Comparison of ENCODE assay signal across 9 mouse cellular contexts in genomic region chr14:118180117-118180557, GRCm38 (mm10). TPM values are rescaled to one million over a fixed set of nuclear protein-coding genes. Genes with fewer than 3 reads are reported as not detected.
A peak's percentile ranks its signal among the peaks of the same experiment; 100 is the strongest.
DNase-seq lines count a peak whose midpoint lies in the region; ATAC-seq and TF ChIP-seq lines count a peak whose summit lies in the region.
"Had no signal": no experiment of that assay in that cellular context is flagged by ENCODE, and none has a peak within 500 bp of the region (broad histone marks: within the 10 kb centered on the region; RNA-seq: fewer than 3 reads in every experiment).

No protein-coding gene starts in this region.

- H3K27ac ChIP-seq in forebrain, postnatal 0 days (ENCODE audit: low read depth, low read length): peak overlapping the region; percentile 46; the same call in 1 of the 2 replicates
- H3K27ac ChIP-seq in hindbrain, embryonic 12.5 days: peak overlapping the region; percentile 86
- H3K27ac ChIP-seq in limb, embryonic 10.5 days: peak overlapping the region; percentile 75

- DNase-seq in left cerebral cortex, adult 18-20 months (ENCODE audit: low spot score in 2 of 2): peak; percentile 39 to 40
- no peak for DNase-seq in left cerebral cortex, adult 11 months (ENCODE audit: low spot score)
- DNase-seq in cerebellum, adult 9-11 months: peak; percentile 52
- peak; percentile 70 for DNase-seq in forebrain, postnatal 0 days
- peak; percentile 73 for DNase-seq in limb, embryonic 10.5 days (ENCODE audit: low spot score)
- peak; percentile 73 for DNase-seq in mesoderm, embryonic 11.5 days (ENCODE audit: low read depth, low spot score)
- DNase-seq in spleen, adult 18-20 months: peak; percentile 20 to 34

- H3K4me2 ChIP-seq in forebrain, postnatal 0 days (ENCODE audit: low read depth): peak overlapping the region; percentile 64
- H3K4me2 ChIP-seq in hindbrain, embryonic 12.5 days (replicated peaks): peak overlapping the region; percentile 79

- H3K27me3 ChIP-seq in forebrain, postnatal 0 days (ENCODE audit: insufficient read depth, low read length): no peaks in the 10 kb centered on the region
- H3K27me3 ChIP-seq in hindbrain, embryonic 12.5 days: no peaks in the 10 kb centered on the region
- H3K27me3 ChIP-seq in limb, embryonic 10.5 days (ENCODE audit: low read depth, poor library complexity, severe bottlenecking): no peaks in the 10 kb centered on the region; the same call in 1 of the 2 replicates
- H3K27me3 ChIP-seq: CH12.LX had no signal

- WGBS in forebrain, postnatal 0 days: under 1% methylated on average over 20 of the region's 20 CpGs
- 0% methylated on average over 20 of the region's 20 CpGs for WGBS in hindbrain, embryonic 12.5 days
- WGBS in limb, embryonic 10.5 days: under 1% methylated on average over 20 of the region's 20 CpGs

- peak overlapping the region; percentile 34 for H3K9ac ChIP-seq in forebrain, postnatal 0 days
- H3K9ac ChIP-seq in hindbrain, embryonic 12.5 days: peak overlapping the region; percentile 66

- H3K4me3 ChIP-seq in forebrain, postnatal 0 days (ENCODE audit: low read depth, low read length): peak overlapping the region; percentile 46
- H3K4me3 ChIP-seq in hindbrain, embryonic 12.5 days: peak overlapping the region; percentile 48
- H3K4me3 ChIP-seq in limb, embryonic 10.5 days: peak overlapping the region; percentile 61

- no peaks in the 10 kb centered on the region for H3K36me3 ChIP-seq in forebrain, postnatal 0 days (ENCODE audit: insufficient read depth)
- H3K36me3 ChIP-seq in hindbrain, embryonic 12.5 days: no peaks in the 10 kb centered on the region
- no peaks in the 10 kb centered on the region for H3K36me3 ChIP-seq in limb, embryonic 10.5 days

- H3K4me1 ChIP-seq in forebrain, postnatal 0 days (ENCODE audit: insufficient read depth): no peaks in the 10 kb centered on the region
- H3K4me1 ChIP-seq in hindbrain, embryonic 12.5 days: peaks cover 4% of the 10 kb centered on the region; the same call in 1 of the 2 replicates
- peaks cover 12% of the 10 kb centered on the region; the same call in 1 of the 2 replicates for H3K4me1 ChIP-seq in limb, embryonic 10.5 days

- TF ChIP-seq CTCF in forebrain, postnatal 0 days (IDR thresholded peaks at IDR 0.05; ENCODE audit: low read depth): no peak

- no peaks in the 10 kb centered on the region for H3K9me3 ChIP-seq in forebrain, postnatal 0 days (ENCODE audit: low read length)
- H3K9me3 ChIP-seq in hindbrain, embryonic 12.5 days (replicated peaks): no peaks in the 10 kb centered on the region
- no peaks in the 10 kb centered on the region for H3K9me3 ChIP-seq in limb, embryonic 10.5 days (replicated peaks)

- ATAC-seq in forebrain, postnatal 0 days: peak; percentile 85
- peak; percentile 94 for ATAC-seq in hindbrain, embryonic 12.5 days (ENCODE audit: low FRiP score)

RNA-seq across cellular contexts. Expression of gene Gpr180, which starts 43.2 kb away (rescaled TPM):
- 10 to 100 TPM; 28.6 to 30.2 TPM for total RNA-seq in left cerebral cortex, adult 18-20 months (2021)
- total RNA-seq in forebrain, postnatal 0 days (2014; rRNA removed): 33.4 and 37.7 TPM in 2 replicates
- 37.5 and 38.2 TPM in 2 replicates for polyA plus RNA-seq in forebrain, postnatal 0 days (2015; fragmentation: Nextera tagmentation; extraction: Ambion mirVana)
- 36.4 and 38.6 TPM in 2 replicates for polyA plus RNA-seq in hindbrain, embryonic 12.5 days (2016; fragmentation: Nextera tagmentation; extraction: Ambion mirVana)
- polyA plus RNA-seq in limb, embryonic 10.5 days (2016; fragmentation: Nextera tagmentation; extraction: Ambion mirVana): 43.0 and 49.6 TPM in 2 replicates

RNA-seq across cellular contexts. Expression of gene Tgds, which starts 47.6 kb away (rescaled TPM):
- total RNA-seq in left cerebral cortex, adult 18-20 months (2021): 1 to 10 TPM; 7.9 to 9.1 TPM
- total RNA-seq in forebrain, postnatal 0 days (2014; rRNA removed): 8.8 and 8.9 TPM in 2 replicates
- 7.2 and 8.4 TPM in 2 replicates for polyA plus RNA-seq in forebrain, postnatal 0 days (2015; fragmentation: Nextera tagmentation; extraction: Ambion mirVana)
- 28.7 and 31.4 TPM in 2 replicates for polyA plus RNA-seq in hindbrain, embryonic 12.5 days (2016; fragmentation: Nextera tagmentation; extraction: Ambion mirVana)
- polyA plus RNA-seq in limb, embryonic 10.5 days (2016; fragmentation: Nextera tagmentation; extraction: Ambion mirVana): 32.5 and 36.0 TPM in 2 replicates

RNA-seq across cellular contexts. Expression of gene Sox21, which starts 56.7 kb away (rescaled TPM):
- total RNA-seq in left cerebral cortex, adult 18-20 months (2021): 10 to 100 TPM; 12.9 to 13.0 TPM
- 9.3 and 14.2 TPM in 2 replicates for total RNA-seq in forebrain, postnatal 0 days (2014; rRNA removed)
- 3.3 and 4.3 TPM in 2 replicates for polyA plus RNA-seq in forebrain, postnatal 0 days (2015; fragmentation: Nextera tagmentation; extraction: Ambion mirVana)
- polyA plus RNA-seq in hindbrain, embryonic 12.5 days (2016; fragmentation: Nextera tagmentation; extraction: Ambion mirVana): 16.2 TPM in 2 replicates
- 0.08 and 0.13 TPM in 2 replicates for polyA plus RNA-seq in limb, embryonic 10.5 days (2016; fragmentation: Nextera tagmentation; extraction: Ambion mirVana)
- total RNA-seq: CH12.LX had no signal
